Mouse (Mus musculus) neural tube, embryonic 14.5 days (tissue): ENCODE measurements at regions not wholly inside any gene's neighbourhood (a gene's known extent, or its start where the extent isn't known, plus 50 kb on each side); places are given as distances from the start of the nearest gene placed in this dataset.

Source experiments
- ATAC-seq: fragments of 200-750 bp; cut with Nextera tagmentation; 2 replicates; pipeline ENCODE4 v1.8.0; 2017; ENCODE audit warnings: low read depth, mild to moderate bottlenecking, moderate TSS enrichment, moderate library complexity
- H3K27ac ChIP-seq: fragments of 300-500 bp; sonication (generic); 2 replicates; pipeline ENCODE4 v1.5.1; 2014; ENCODE audit warnings: low read depth, mild to moderate bottlenecking, control low read depth, low read length, moderate library complexity, mixed read lengths
- H3K27me3 ChIP-seq: fragments of 300-500 bp; sonication (generic); 2 replicates; pipeline ENCODE4 v1.6.1; 2014; ENCODE audit warnings: low read length; ENCODE audit not compliant: control insufficient read depth, insufficient read depth
- H3K36me3 ChIP-seq: fragments of 300-500 bp; sonication (generic); 2 replicates; pipeline ENCODE4 v1.6.1; 2014; ENCODE audit warnings: low read length, mixed read lengths; ENCODE audit not compliant: control insufficient read depth, insufficient read depth
- H3K4me1 ChIP-seq: fragments of 300-500 bp; sonication (generic); 2 replicates; pipeline ENCODE4 v1.6.1; 2014; ENCODE audit warnings: low read length; ENCODE audit not compliant: control insufficient read depth, insufficient read depth
- H3K4me2 ChIP-seq: fragments of 300-500 bp; sonication (generic); 2 replicates; pipeline ENCODE4 v1.6.1; 2014; ENCODE audit warnings: mild to moderate bottlenecking, low read depth, low read length, control low read depth
- H3K4me3 ChIP-seq: fragments of 300-500 bp; sonication (generic); 2 replicates; pipeline ENCODE4 v1.5.1; 2014; ENCODE audit warnings: low read depth, low read length, control low read depth, mixed read lengths
- H3K9ac ChIP-seq: fragments of 300-500 bp; sonication (generic); replicated peaks from 2 replicates; pipeline ENCODE4 v1.6.1; 2014; ENCODE audit warnings: low read depth, mild to moderate bottlenecking, control low read depth, low read length, mixed read lengths
- H3K9me3 ChIP-seq: fragments of 300-500 bp; sonication (generic); 2 replicates; pipeline ENCODE4 v1.6.1; 2016; ENCODE audit warnings: low read length; ENCODE audit not compliant: control insufficient read depth
- WGBS: fragments of 180-500 bp; shearing (Covaris S2); extraction: QIAGEN DNeasy Blood & Tissue Kit; methylation state at CpG from one replicate; pipeline ENCODE4 v1.1.7; 2014; 5-methylcytosine and 5-hydroxymethylcytosine counted together

DNA sequence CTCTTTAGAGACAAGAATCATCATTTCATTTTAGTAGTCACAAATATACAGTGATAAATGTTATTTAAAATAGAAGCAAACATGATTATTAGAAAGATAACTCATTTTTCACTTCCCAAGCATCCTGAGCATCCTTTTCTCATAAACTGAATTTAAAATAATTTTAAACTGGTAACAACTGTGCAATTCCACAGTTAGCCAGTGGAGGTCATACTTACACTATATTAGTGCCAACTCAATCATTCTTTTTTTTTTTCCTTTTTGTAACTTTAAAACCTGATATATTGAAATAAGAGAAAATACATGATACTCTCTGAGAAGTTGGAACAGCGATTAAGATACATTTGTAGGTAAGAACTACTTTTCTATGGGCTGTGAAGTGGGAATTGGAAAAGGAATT lies 113.2 kb upstream of the Gm17509 start:
- H3K4me3 ChIP-seq = no peak overlapping the region
- H3K27me3 ChIP-seq = no peaks in the 10 kb centered on the region
- no peaks in the 10 kb centered on the region for H3K36me3 ChIP-seq
- no peak for ATAC-seq
- H3K27ac ChIP-seq = no peak overlapping the region
- H3K9me3 ChIP-seq = no peaks in the 10 kb centered on the region
- H3K4me1 ChIP-seq = no peaks in the 10 kb centered on the region
- H3K9ac ChIP-seq = no peak overlapping the region
- H3K4me2 ChIP-seq = no peak overlapping the region
- 29% methylated on average over 1 of the region's 1 CpGs for WGBS

GRCm38 (mm10) chr13:117334539-117334938 lies 113.7 kb upstream of the Gm17509 start:
- H3K27me3 ChIP-seq = no peaks in the 10 kb centered on the region
- ATAC-seq = no peak
- H3K4me2 ChIP-seq = no peak overlapping the region
- H3K9me3 ChIP-seq = no peaks in the 10 kb centered on the region
- no peak overlapping the region for H3K4me3 ChIP-seq
- WGBS = 90% methylated on average over 5 of the region's 5 CpGs
- H3K27ac ChIP-seq = no peak overlapping the region
- no peaks in the 10 kb centered on the region for H3K36me3 ChIP-seq
- H3K4me1 ChIP-seq = no peaks in the 10 kb centered on the region
- no peak overlapping the region for H3K9ac ChIP-seq

GRCm38 (mm10) chr13:117381086-117381595 lies 160.3 kb upstream of the Gm17509 start:
- ATAC-seq = no peak
- H3K4me1 ChIP-seq = no peaks in the 10 kb centered on the region
- WGBS = 77% methylated on average over 4 of the region's 4 CpGs
- H3K9me3 ChIP-seq = no peaks in the 10 kb centered on the region
- no peaks in the 10 kb centered on the region for H3K36me3 ChIP-seq
- no peak overlapping the region for H3K9ac ChIP-seq
- H3K4me3 ChIP-seq = no peak overlapping the region
- H3K27me3 ChIP-seq = no peaks in the 10 kb centered on the region
- no peak overlapping the region for H3K27ac ChIP-seq
- no peak overlapping the region for H3K4me2 ChIP-seq

DNA sequence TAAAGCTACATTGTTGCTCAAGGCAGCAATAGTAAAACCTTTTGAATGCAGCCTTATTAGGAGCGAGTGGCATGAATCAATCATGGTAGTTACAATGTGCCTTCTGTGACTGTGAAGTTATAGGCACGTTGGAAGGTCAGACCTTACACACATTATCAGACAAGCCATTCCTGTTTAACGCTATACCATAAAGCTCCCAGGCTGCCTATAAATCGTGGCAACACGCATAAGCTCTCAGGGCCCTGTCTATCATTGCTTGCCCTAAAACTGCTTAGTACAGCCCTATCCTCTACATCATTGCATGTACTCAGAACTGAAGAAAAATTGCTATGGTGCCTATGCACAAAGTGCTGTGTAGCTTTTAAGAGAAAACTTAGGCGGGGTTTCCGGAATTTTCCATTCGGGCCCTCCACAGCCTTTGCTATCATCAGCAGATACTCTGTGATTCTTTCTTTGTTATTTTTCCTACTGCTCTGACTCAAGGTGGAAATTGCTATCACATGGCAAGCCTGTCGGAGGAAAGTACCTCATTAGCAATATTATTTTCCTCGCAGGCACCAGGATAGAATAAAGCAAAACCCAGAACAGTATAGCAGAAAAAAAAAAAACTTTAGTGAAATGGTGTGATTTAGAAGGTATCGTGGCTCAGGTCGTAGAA lies 162.7 kb upstream of the Gm17509 start:
- peak; percentile 89 for ATAC-seq
- WGBS = 58% methylated on average over 12 of the region's 12 CpGs
- Histone ChIP-seq H3K4me1 (no peaks in the 10 kb centered on the region), H3K9me3 (no peaks in the 10 kb centered on the region), H3K36me3 (no peaks in the 10 kb centered on the region), H3K9ac (no peak overlapping the region), H3K4me3 (no peak overlapping the region), H3K27me3 (no peaks in the 10 kb centered on the region), H3K4me2 (no peak overlapping the region), H3K27ac (no peak overlapping the region)

DNA sequence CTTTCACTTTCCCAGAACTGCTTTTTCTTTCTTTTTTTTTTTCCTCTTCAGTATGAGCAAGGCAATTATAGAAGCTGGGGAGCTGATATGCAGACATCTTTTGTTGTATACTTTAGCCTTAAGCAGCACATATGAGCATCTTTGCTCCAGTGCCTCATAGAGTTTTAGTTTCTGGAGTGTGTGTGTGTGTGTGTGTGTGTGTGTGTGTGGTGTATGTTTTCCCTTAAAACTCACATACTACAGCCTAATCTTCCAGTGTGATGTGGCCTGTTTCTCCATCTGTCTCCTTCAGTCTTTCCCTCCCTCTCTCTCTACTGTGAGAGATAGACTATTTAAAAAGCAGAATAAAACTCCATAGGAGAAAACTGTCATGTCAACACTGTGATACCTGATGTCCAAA lies 169.4 kb upstream of the Gm17509 start:
- no peaks in the 10 kb centered on the region for H3K27me3 ChIP-seq
- H3K4me3 ChIP-seq = no peak overlapping the region
- H3K4me1 ChIP-seq = no peaks in the 10 kb centered on the region
- no peaks in the 10 kb centered on the region for H3K36me3 ChIP-seq
- no peak overlapping the region for H3K9ac ChIP-seq
- no peak overlapping the region for H3K27ac ChIP-seq
- ATAC-seq = no peak
- no peak overlapping the region for H3K4me2 ChIP-seq
- no peaks in the 10 kb centered on the region for H3K9me3 ChIP-seq

DNA sequence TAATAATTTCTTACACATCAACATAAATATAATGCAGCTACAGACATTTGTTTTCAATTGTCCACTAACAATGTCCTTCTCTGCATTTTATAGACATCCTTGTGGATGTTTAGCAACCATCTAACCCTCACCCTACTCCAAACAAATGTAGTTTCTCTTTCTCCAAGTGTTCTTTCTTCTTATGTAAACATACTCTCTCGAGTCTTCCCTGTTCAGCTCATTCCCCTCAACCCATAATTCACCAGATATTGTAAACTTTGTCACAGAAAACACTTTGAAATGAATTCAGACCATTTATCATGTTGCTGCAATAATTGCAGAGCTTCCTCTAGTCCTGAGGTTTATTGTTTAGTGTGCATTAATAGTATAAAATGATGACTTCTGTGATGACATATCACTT lies 172.6 kb upstream of the Gm17509 start:
- no peak for ATAC-seq
- Histone ChIP-seq H3K9ac (no peak overlapping the region), H3K9me3 (no peaks in the 10 kb centered on the region), H3K27ac (no peak overlapping the region), H3K4me2 (no peak overlapping the region), H3K36me3 (no peaks in the 10 kb centered on the region), H3K4me3 (no peak overlapping the region), H3K27me3 (no peaks in the 10 kb centered on the region), H3K4me1 (no peaks in the 10 kb centered on the region)
- 43% methylated on average over 1 of the region's 1 CpGs for WGBS

- WGBS = 84% methylated on average over 4 of the region's 4 CpGs
- Histone ChIP-seq H3K36me3 (no peaks in the 10 kb centered on the region), H3K4me3 (no peak overlapping the region), H3K27me3 (no peaks in the 10 kb centered on the region), H3K9ac (no peak overlapping the region), H3K27ac (no peak overlapping the region), H3K4me1 (no peaks in the 10 kb centered on the region), H3K9me3 (no peaks in the 10 kb centered on the region), H3K4me2 (no peak overlapping the region)
- ATAC-seq = no peak
These were observed 180.4 kb upstream of the Gm17509 start for GRCm38 (mm10) chr13:117401245-117401644.

DNA sequence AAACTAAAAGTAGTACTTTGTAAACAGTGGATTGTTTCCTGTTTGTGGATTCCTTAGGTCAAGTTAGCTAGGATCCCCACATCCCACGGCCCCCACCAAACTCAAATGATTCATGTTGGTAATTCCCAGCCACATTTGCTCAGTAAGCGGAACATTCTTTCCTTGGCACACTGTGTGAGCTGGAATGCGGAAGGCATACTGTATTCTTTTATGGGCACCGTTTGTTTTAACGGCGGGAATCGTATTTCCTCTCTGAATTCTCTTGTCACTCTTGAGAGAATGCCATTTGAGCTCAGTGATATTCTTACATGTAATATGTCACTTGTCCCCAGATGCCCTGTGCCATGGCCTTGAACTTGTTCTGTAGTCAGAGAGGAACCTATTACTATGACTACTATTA lies 189.1 kb upstream of the Gm17509 start:
- 51% methylated on average over 7 of the region's 7 CpGs for WGBS
- no peak overlapping the region for H3K9ac ChIP-seq
- H3K27ac ChIP-seq = no peak overlapping the region
- no peaks in the 10 kb centered on the region for H3K36me3 ChIP-seq
- no peaks in the 10 kb centered on the region for H3K27me3 ChIP-seq
- no peak overlapping the region for H3K4me2 ChIP-seq
- H3K4me1 ChIP-seq = no peaks in the 10 kb centered on the region
- H3K4me3 ChIP-seq = no peak overlapping the region
- no peaks in the 10 kb centered on the region for H3K9me3 ChIP-seq
- ATAC-seq = no peak

DNA sequence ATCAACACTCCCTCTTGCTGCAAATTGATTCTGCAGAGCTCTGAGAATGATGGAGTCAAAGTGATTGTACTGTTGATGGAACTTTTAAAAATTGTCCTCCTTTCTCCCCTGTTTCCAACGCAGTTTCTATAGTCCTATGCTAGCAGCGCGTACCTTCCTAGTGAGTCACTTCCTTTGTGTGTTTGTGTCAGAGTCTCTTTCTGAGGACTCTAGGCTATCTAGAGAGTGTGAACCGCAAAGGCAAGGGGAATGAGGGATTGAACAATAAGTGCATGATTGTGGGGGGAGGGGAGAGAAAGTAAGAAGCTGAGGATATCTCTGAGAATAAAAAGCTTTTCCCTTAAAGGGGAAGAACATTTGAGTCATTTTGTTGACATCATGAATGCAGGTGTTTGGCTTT lies 188.5 kb upstream of the Hcn1 start:
- Histone ChIP-seq H3K27me3 (no peaks in the 10 kb centered on the region), H3K4me2 (no peak overlapping the region), H3K9ac (no peak overlapping the region), H3K4me1 (no peaks in the 10 kb centered on the region), H3K27ac (no peak overlapping the region), H3K36me3 (no peaks in the 10 kb centered on the region), H3K4me3 (no peak overlapping the region), H3K9me3 (no peaks in the 10 kb centered on the region)
- WGBS = 87% methylated on average over 4 of the region's 4 CpGs
- no peak for ATAC-seq
